Mouse (Mus musculus): ENCODE measurements around the gene Duoxa1.

Duoxa1 gene

DNA sequence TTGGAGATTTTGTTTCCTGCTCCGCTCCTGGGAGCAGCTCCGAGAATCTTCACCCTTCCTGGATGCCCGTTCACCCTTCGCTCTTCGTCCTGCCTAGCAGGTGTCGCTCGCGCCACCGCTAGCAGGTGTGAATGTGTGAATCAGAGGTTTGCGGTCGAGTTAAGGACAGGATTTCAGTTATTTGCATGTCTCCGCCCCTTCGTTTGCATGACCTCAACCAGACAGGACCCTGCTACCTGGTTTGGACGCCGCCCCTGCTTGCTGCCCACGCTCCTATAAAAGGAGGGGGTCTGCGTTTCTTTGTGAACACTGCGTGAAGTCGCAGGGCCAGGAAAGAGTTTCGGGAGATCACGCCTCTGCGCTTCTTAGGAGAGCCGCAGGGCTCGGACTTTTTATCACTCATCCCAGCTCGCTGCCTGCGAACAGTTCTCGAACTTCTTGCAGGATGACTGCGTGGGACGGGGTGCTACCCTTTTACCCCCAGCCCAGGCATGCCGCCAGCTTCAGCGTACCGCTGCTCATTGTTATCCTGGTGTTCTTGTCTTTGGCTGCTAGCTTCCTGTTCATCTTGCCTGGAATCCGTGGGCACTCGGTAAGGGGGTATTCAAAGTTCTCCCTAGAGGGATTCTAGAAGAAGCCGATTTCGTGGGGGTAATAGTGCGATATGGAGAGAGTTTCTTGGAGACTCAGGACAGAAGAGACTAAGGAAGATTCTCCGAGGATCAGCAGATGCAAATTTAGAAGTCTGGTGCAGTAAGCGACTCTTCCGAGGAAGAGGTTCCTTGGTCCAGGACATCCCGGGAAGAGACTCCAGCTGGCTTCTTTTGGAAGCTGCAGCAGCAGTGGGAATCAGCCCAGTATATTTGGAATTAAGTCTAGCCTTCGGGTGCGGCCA lies 14.7 kb downstream of the Duoxa1 start, which contains the start of gene Duoxa2:
Gene Duoxa2 (plus strand): TSS at position 305 of the 895 bp plus-strand sequence.
- in situ Hi-C loops (cut with MboI; ENCODE audit: low sequenced_read_pairs) = no loop called here

DNA sequence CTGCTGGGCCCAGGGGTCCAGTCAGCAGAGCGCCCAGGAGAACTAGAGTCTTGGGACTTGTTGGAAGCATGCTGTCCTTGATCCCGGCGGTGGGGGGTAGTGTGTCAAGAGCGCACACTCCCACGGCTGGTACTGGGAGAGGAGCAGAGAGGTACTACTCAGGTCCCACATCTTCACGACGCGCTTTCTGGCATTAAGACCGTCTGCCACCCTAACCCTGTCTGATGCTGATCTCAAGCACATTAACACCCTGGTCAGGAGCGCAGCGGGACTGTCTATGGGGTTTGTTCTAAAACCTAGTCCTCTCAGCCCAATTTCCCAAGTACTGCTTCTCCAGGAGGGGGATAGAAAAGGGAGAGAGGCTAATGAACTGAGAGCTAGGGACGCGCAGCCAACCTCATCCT lies 15.4 kb downstream of the Duoxa1 start, which contains the start of gene Duox2:
Gene Duox2 (minus strand): TSS at position 354 of the 404 bp plus-strand sequence.
- in situ Hi-C loops (cut with MboI; ENCODE audit: low sequenced_read_pairs) = no loop called here

DNA sequence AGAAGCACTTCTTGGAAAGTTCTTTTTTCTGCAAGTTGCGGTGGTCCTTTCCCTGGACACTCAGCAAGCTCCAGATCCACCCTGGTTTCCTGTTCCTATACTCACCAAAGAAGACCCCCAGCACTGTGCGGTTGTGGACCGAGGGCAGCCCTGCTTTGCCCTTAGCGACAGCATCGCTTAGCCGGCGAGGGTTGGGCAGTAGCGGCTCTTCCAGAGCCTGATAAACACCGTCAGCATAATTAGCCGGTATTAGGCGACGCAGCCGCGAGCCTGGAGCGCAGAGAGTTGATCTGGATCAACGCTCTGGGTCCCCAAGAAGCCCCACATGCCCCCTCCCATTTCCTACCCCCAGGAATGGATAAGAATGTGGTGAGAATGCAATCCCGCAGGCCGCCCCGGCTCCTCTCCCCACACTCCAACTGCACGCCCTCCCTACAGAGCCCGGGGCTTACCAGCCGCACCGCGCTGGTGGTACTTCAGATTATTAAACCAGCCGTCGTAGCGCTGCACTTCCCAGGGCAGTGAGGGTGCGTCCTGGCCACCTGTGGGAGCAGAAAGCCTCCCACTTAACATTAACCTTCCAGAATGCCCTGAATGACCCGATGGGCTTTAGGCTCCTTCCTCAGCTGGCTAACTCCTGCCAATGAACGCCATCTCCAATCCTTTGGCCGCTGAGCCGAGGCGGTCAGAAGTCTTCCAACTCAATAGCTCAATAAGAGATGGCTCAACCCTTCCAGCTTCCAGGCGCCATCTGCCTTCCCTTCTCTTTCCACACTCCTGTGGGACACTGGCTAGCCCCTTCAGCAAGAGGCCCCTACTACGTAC lies 16.0 kb downstream of the Duoxa1 start:
- in situ Hi-C loops (cut with MboI; ENCODE audit: low sequenced_read_pairs) = no loop called here

DNA sequence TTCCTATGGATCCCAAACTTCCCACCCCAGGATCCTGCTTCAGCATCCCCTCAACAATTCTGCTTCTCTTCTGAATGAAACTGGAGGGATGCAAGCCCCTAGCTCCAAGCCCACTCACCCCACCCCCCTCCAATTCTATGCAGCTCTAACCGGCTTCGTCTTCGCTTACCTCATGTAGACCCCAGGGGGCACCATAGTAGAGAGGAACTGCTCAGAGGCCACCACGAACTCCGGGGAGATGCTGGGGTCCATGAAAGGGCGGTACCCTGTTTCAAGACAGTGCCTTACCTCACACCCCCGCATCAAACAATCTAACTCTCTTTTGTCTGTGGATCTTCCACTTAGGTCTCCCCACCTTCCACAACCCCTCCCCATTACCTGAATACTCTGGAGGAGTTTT lies 18.6 kb downstream of the Duoxa1 start:
- in situ Hi-C loops (cut with MboI; ENCODE audit: low sequenced_read_pairs) = no loop called here

DNA sequence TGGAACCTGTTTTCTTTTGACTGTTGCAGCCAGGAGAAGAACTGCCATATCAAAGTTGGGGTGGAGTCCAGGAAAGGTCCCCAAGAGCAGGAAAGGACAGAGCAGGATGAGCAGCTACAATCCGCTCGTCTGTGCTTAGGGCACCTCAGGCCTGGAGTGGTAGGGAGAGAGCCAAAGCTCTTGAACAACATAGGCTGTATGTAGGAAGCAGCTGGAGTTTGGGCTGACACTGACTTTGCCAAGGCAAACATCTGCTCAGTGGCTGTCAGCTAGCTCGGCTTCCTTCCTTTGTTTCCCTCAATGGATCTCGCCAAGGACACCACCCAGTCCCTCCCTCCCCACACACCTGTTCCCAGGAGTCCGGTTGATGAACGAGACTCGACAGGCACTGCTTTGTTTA lies 27.4 kb downstream of the Duoxa1 start:
- in situ Hi-C loops (cut with MboI; ENCODE audit: low sequenced_read_pairs) = no loop called here

DNA sequence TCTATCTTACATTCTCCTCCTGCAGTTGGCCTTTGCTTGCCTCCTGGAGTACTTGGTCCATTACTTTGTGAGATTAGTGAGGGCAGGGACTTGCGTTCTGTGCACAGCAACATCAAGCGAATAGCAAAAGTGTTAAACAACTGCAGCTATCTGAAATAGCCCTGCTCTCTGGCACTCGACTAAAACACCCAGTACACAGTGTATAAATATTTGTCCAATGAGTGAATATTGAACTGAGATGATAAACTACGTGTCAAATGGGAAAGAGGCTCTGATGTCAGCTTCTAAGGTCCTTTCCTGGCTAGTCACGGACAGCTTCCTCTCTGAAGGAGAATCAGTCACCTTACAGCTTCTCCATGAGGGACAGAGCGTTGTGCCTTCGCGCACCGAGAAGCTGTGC lies 29.4 kb downstream of the Duoxa1 start:
- in situ Hi-C loops (cut with MboI; ENCODE audit: low sequenced_read_pairs) = no loop called here

DNA sequence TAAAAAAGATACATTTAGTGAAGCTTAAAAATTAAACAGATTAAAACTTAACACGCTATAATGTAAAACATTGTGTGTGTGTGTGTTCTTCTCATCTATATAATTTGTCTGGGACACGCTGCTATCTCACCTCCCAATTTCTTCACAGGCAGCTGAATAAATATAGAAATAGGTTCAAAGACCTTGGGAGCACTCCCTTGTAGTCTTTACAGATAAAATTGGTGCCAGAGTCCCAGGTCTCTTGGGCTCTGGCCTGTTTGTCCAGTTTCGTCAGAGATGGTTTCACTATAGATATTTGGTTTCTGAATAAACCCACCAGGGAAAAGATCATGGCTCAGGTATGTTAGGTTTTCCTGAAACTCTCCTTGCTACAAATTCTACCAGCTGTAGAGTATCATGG lies 34.8 kb downstream of the Duoxa1 start:
- in situ Hi-C loops (cut with MboI; ENCODE audit: low sequenced_read_pairs) = no loop called here

DNA sequence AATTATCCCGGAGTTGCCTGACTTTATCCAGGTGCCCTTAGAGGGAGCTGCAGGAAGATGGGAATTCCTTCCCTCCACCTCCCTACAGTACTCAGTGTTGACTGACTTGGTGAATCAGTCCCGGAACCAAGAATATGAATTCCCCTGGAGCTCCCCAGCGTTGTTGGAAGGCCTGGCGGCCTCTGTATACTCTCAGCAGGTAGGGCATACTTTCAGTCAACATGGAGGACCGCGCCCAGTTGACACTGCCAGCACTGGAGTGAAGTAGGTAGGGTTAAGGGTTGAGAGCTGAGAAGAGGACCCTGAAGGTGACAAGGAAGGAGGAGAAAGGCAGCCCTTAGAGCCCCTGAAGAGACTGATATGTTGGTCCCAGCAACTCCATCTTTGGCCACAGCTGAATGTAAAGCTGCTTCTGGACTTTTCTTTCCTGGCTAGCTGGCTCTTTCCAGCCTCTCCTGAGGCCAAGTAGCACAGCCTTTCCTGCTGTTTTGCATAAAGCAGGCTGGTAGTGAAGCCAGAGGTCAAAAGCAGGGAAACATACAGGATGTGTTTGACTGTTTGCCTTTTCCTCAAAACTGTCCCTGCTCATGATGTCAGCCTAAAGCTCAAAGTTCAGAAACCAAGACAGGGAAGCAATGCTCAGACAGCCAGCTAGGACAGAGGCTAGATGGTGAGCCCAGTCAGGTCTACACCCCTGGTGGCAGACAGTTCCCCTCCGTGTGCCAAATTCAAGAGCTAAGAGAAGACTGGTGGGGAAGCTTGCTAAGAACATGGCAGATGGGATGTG lies 46.9 kb downstream of the Duoxa1 start:
- in situ Hi-C loops (cut with MboI; ENCODE audit: low sequenced_read_pairs) = no loop called here

DNA sequence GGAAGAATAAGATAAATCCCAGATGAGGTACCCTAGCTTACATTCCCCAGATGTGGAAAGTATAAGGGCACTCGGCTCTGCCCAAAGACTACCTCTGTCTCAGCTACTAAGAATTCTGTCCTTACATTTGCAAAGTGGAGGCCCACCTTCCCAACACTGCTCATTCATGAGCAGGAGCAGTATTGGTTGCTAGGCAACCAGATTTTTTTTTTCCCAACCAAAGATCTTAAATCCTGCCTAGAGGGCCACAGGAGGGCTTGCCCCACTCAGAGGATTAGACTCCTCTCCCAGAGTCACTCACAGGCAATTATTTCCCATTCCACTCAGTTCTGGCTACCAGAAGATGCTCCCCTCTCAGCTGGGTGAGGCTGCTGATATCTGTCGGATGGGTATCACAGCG lies 48.8 kb downstream of the Duoxa1 start:
- in situ Hi-C loops (cut with MboI; ENCODE audit: low sequenced_read_pairs) = no loop called here

DNA sequence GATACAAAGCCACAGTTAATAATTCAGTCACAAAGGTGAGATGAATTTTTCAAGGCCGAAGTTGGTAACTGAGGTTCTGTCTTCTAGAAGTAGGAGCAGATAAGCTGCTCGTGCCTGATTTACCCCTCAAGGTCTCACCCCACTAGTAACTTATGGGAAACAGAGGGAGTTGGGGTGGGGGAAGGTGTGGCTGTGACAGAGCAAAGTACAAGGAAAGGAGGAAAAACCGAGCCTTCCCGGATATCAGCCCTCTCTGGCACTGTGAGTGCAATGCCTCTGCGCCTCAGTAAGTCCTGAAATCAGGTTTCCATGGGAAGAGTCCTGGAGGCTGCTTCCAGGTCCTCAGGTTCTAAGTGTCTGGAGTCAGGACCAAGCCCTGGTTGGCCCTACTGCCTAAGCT lies 52.8 kb downstream of the Duoxa1 start:
- in situ Hi-C loops (cut with MboI; ENCODE audit: low sequenced_read_pairs) = no loop called here

DNA sequence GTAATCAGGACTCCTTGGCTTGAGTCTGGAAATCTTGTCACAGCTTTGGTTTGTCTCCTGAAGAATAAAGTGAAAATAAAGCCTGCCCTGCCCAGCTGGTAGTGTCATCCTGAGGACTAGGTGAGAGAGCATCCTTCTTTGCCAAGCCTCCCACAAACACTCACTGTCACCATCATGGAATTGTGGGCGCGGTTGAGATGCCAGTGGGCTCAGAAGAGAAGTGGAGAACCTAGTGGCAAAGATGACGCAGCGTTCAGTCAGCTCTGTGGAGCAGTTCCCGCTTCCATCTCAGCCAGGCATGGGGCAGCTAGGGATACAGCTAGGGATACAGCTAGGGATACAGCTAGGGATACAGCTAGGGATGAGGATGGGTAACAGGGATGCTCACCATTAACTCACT lies 57.5 kb downstream of the Duoxa1 start:
- in situ Hi-C loops (cut with MboI; ENCODE audit: low sequenced_read_pairs) = no loop called here
